Mouse (Mus musculus): ENCODE measurements around the gene Lars2. TPM values are rescaled to one million over a fixed set of nuclear protein-coding genes. Genes with fewer than 3 reads are reported as not detected.

Gene Lars2
- polyA plus RNA-seq, 1 experiment: 3,732 TPM

DNA sequence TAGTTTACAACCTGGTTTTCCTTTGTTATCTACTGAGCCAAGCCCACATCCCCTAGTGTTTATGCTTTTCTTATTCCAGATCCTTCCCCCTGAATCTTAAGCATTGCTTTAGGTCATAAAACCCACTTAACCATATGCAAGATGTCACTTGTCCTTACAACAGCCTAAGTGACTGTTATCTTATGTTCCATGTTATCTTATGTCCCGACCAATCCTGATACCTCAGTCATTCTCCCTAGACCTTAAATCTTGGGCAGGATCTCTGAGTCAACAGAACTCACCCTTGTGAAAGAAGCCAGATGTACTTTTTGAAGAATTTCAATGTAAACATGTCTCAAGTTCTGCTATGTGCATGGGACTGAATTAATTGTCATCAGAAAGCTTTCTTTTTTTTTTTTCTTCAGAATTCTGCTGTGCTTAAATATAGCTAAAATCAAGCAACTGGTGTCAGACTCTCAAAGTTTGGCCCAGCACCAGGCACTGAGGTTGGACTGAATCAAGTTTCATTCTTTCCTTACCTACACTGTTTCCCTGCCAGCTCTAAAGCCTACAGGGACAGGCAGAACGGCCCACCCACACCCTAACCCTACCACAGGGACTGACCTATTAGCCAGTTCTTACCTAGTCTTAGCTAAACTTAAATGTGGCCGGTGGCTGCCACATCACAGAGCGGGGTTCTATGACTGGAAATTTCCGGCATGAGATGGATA is 24.6 kb downstream of the Lars2 start:
- Histone ChIP-seq H3K27ac (ENCODE audit: insufficient read depth, low read depth, low read length) (no peak overlapping the region), H3K4me1 (ENCODE audit: control insufficient read depth, insufficient read depth, low read length) (peaks cover 9% of the 10 kb centered on the region; the same call in 1 of the 2 replicates), H3K4me3 (ENCODE audit: insufficient read depth, low read length) (no peak overlapping the region)
- TF ChIP-seq POLR2A (IDR thresholded peaks at IDR 0.05; ENCODE audit: borderline replicate concordance, low read depth, low read length) (no peak), CTCF (IDR thresholded peaks at IDR 0.05; ENCODE audit: low read depth, low read length) (no peak)

GRCm38 (mm10) chr9:123394856-123395255 is 28.1 kb downstream of the Lars2 start:
- Histone ChIP-seq H3K4me3 (ENCODE audit: insufficient read depth, low read length) (no peak overlapping the region), H3K27ac (ENCODE audit: insufficient read depth, low read depth, low read length) (no peak overlapping the region), H3K4me1 (ENCODE audit: control insufficient read depth, insufficient read depth, low read length) (peaks cover 9% of the 10 kb centered on the region; the same call in 1 of the 2 replicates)
- TF ChIP-seq CTCF (IDR thresholded peaks at IDR 0.05; ENCODE audit: low read depth, low read length) (no peak), POLR2A (IDR thresholded peaks at IDR 0.05; ENCODE audit: borderline replicate concordance, low read depth, low read length) (no peak)

GRCm38 (mm10) chr9:123397701-123398100 is 31.0 kb downstream of the Lars2 start:
- H3K27ac ChIP-seq (ENCODE audit: insufficient read depth, low read depth, low read length): no peak overlapping the region
- peaks cover 9% of the 10 kb centered on the region; the same call in 1 of the 2 replicates for H3K4me1 ChIP-seq (ENCODE audit: control insufficient read depth, insufficient read depth, low read length)
- H3K4me3 ChIP-seq (ENCODE audit: insufficient read depth, low read length): no peak overlapping the region
- TF ChIP-seq CTCF (IDR thresholded peaks at IDR 0.05; ENCODE audit: low read depth, low read length): no peak
- TF ChIP-seq POLR2A (IDR thresholded peaks at IDR 0.05; ENCODE audit: borderline replicate concordance, low read depth, low read length): no peak

DNA sequence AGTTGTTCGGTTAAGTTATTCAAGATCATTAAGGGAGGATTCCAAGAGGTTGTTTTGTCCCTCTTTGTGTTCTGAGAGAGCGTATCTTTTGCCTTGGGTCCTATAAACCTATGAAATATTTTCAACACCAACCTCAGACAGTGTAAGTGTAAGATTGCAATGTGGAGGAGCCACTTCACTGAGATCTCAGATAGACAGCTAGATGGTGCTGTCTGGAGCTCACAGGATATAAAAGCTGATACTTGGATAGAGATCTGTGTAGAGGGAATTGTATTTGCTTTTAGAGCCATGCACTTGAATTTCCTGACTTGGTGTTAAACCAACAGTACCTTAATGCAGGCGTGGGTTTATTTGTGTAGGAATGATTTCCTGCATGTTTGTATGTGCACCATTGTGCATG is 35.5 kb downstream of the Lars2 start:
- H3K4me1 ChIP-seq (ENCODE audit: control insufficient read depth, insufficient read depth, low read length): no peaks in the 10 kb centered on the region
- H3K4me3 ChIP-seq (ENCODE audit: insufficient read depth, low read length): no peak overlapping the region
- H3K27ac ChIP-seq (ENCODE audit: insufficient read depth, low read depth, low read length): no peak overlapping the region
- TF ChIP-seq CTCF (IDR thresholded peaks at IDR 0.05; ENCODE audit: low read depth, low read length): no peak
- TF ChIP-seq POLR2A (IDR thresholded peaks at IDR 0.05; ENCODE audit: borderline replicate concordance, low read depth, low read length): no peak

- Histone ChIP-seq H3K4me1 (ENCODE audit: control insufficient read depth, insufficient read depth, low read length) (no peaks in the 10 kb centered on the region), H3K27ac (ENCODE audit: insufficient read depth, low read depth, low read length) (no peak overlapping the region), H3K4me3 (ENCODE audit: insufficient read depth, low read length) (no peak overlapping the region)
- no peak for TF ChIP-seq CTCF (IDR thresholded peaks at IDR 0.05; ENCODE audit: low read depth, low read length)
- TF ChIP-seq POLR2A (IDR thresholded peaks at IDR 0.05; ENCODE audit: borderline replicate concordance, low read depth, low read length): no peak
Measured at GRCm38 (mm10) chr9:123403031-123403430, 36.3 kb downstream of the Lars2 start.

DNA sequence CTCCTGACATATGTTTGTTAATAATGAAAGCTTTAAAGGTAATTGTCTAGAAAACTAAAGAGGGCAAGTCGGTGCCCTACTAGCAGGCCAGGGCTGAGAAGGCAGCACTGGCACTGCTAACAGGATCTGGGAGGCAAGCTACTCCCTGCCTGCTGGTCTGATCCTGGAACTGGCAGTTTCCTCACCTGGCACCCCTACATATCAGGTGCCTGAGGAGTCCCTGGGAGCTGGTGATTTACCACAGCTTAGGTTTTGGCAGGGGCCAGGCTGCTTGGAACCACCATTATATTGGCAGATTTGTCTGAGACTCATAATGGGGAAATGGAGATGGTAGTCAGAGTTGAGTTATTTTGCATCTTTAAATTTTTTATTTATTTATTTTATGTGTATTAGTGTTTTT is 38.5 kb downstream of the Lars2 start:
- Histone ChIP-seq H3K4me1 (ENCODE audit: control insufficient read depth, insufficient read depth, low read length) (no peaks in the 10 kb centered on the region), H3K4me3 (ENCODE audit: insufficient read depth, low read length) (no peak overlapping the region), H3K27ac (ENCODE audit: insufficient read depth, low read depth, low read length) (no peak overlapping the region)
- TF ChIP-seq POLR2A (IDR thresholded peaks at IDR 0.05; ENCODE audit: borderline replicate concordance, low read depth, low read length) (no peak), CTCF (IDR thresholded peaks at IDR 0.05; ENCODE audit: low read depth, low read length) (no peak)

DNA sequence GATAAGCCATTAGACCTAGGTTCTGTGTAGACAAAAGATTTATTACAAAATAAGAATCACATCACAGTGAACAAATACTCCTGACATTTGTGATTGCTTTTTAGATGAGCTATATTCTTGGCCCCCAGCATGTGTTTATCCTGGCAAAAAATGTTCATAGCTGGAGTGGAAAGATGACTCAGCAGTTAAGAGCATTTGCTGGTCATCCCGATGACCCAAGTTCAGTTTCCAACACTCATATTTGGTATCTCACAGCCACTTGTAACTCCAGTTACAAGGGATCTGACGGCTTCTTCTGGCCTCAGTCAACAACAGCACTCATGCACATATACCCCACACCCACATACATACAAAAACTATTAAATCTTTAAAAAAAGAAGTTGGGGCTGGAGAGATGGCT is 42.0 kb downstream of the Lars2 start:
- H3K27ac ChIP-seq (ENCODE audit: insufficient read depth, low read depth, low read length): no peak overlapping the region
- no peaks in the 10 kb centered on the region for H3K4me1 ChIP-seq (ENCODE audit: control insufficient read depth, insufficient read depth, low read length)
- TF ChIP-seq CTCF (IDR thresholded peaks at IDR 0.05; ENCODE audit: low read depth, low read length) (no peak), POLR2A (IDR thresholded peaks at IDR 0.05; ENCODE audit: borderline replicate concordance, low read depth, low read length) (no peak)
- no peak overlapping the region for H3K4me3 ChIP-seq (ENCODE audit: insufficient read depth, low read length)

- Histone ChIP-seq H3K4me3 (ENCODE audit: insufficient read depth, low read length) (no peak overlapping the region), H3K4me1 (ENCODE audit: control insufficient read depth, insufficient read depth, low read length) (peaks cover 4% of the 10 kb centered on the region), H3K27ac (ENCODE audit: insufficient read depth, low read depth, low read length) (no peak overlapping the region)
- TF ChIP-seq POLR2A (IDR thresholded peaks at IDR 0.05; ENCODE audit: borderline replicate concordance, low read depth, low read length) (no peak), CTCF (IDR thresholded peaks at IDR 0.05; ENCODE audit: low read depth, low read length) (no peak)
Measured at GRCm38 (mm10) chr9:123429863-123430262, 63.1 kb downstream of the Lars2 start.

DNA sequence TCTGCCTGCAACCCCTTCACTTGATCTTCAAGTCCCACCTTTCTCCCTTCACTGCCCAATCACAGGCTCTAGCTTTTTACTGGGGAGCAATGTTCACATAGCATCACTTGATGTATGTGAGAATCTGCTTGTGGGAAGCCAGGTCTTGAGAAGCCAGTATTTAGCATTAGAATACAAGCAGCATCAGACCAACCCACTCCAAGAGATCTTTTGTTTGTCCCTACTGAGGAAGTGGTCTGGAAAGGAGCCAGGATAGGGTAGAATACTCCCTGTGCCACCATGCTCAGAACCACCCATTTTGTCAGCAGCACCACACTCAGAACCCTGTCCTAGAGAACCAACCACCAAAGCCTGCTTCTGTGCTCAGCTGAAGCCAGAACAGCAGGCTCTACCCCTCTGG is 64.2 kb downstream of the Lars2 start:
- H3K4me3 ChIP-seq (ENCODE audit: insufficient read depth, low read length): no peak overlapping the region
- no peak overlapping the region for H3K27ac ChIP-seq (ENCODE audit: insufficient read depth, low read depth, low read length)
- peaks cover 4% of the 10 kb centered on the region for H3K4me1 ChIP-seq (ENCODE audit: control insufficient read depth, insufficient read depth, low read length)
- TF ChIP-seq CTCF (IDR thresholded peaks at IDR 0.05; ENCODE audit: low read depth, low read length) (no peak), POLR2A (IDR thresholded peaks at IDR 0.05; ENCODE audit: borderline replicate concordance, low read depth, low read length) (no peak)

DNA sequence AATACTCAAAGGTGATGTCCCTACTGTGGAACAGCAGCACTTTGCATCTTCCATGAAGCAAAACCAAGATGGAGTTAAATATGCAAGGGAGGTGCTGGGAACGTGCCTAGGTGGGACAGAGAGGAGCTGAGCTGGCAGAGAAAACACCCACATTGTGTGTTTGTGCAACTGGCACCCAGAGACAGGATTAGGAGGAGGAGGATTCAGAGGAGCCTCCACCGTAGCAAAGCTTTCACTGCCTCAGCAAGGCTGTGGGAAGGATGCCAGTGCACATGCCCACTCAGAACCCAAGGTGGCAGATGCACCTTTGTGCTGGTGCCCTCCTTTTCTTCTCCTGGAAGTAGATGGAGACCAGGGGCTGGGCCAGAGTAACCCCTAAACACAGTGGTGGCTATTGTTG is 71.5 kb downstream of the Lars2 start:
- TF ChIP-seq POLR2A (IDR thresholded peaks at IDR 0.05; ENCODE audit: borderline replicate concordance, low read depth, low read length): no peak
- H3K27ac ChIP-seq (ENCODE audit: insufficient read depth, low read depth, low read length): no peak overlapping the region
- H3K4me1 ChIP-seq (ENCODE audit: control insufficient read depth, insufficient read depth, low read length): no peaks in the 10 kb centered on the region
- H3K4me3 ChIP-seq (ENCODE audit: insufficient read depth, low read length): no peak overlapping the region
